Mouse (Mus musculus) cortical plate, adult 2 months (tissue): ENCODE data around the gene Synrg.

Source experiments
- CTCF ChIP-seq: fragments of 200-500 bp; IDR thresholded peaks from 2 replicates; pipeline ENCODE4 v1.5.1; 2011; ENCODE audit warnings: mild to moderate bottlenecking, control low read depth, low read length; ENCODE audit not compliant: insufficient read depth; ENCODE audit errors: extremely low read depth
- POLR2A ChIP-seq: fragments of 200-500 bp; IDR thresholded peaks from 2 replicates; pipeline ENCODE4 v1.6.1; 2011; ENCODE audit warnings: mild to moderate bottlenecking, low read length, control low read depth; ENCODE audit not compliant: insufficient read depth; ENCODE audit errors: extremely low read depth

DNA sequence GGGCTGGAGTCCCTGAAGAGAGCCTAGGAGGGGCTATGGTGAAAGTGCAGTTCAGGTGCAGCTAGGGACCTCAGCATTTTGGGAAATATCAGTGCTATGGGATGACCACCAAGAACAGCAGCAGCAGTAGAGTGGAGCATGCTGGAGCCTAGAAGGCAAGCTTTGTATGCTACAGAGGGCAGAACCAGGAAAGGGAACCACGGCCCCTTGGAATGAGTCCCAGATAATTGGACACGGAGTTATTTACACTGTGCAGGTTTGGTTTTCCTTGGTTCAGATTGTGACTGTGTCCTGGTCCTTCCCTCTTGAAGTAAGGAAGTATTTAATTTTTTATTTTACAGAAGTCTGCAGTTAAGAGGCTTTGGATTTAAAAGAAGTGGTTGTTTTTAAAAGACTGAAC lies 29.2 kb downstream of the Synrg start:
- TF ChIP-seq CTCF (no peak), POLR2A (no peak)
